Mouse (Mus musculus) left cerebral cortex, adult 2 months (tissue): Measurements from ENCODE around the gene Gm10134. TPM values are rescaled to one million over a fixed set of nuclear protein-coding genes. Genes with fewer than 3 reads are reported as not detected.

Experiments
- DNase-seq, 2 experiments: peaks; one replicate each; pipeline ENCODE4 v3.0.0; 2021 to 2022; ENCODE audit warnings: low spot score in 2 of 2, mixed read lengths in 1 of 2; ENCODE audit errors: extremely low spot score in 1 of 2
- H3K27ac ChIP-seq: fragments of 200-600 bp; 2 replicates; pipeline ENCODE4 v1.8.1; 2022
- H3K4me3 ChIP-seq: fragments of 200-600 bp; 2 replicates; pipeline ENCODE4 v1.8.1; 2022
- CTCF ChIP-seq: fragments of 200-600 bp; IDR thresholded peaks from 2 replicates; pipeline ENCODE4 v1.8.1; 2022; ENCODE audit warnings: antibody characterized with exemption, mild to moderate bottlenecking, moderate library complexity
- intact Hi-C: fragments of 180-260 bp; cut with DNase I; formaldehyde crosslinking; loops from one replicate; pipeline ENCODE4 v1.15.1; 2025
- total RNA-seq, 2 experiments: library from RNA; stranded (reverse); gene quantifications; 2 replicates each; pipeline ENCODE4 v1.2.3; 2021

Gm10134 gene
- total RNA-seq, 2 experiments from 2014 or later: 1.9 TPM; not detected in 1

GRCm38 (mm10) chr2:28546560-28546959 lies 40.7 kb downstream of the Gm10134 start:
- Histone ChIP-seq H3K27ac (no peak overlapping the region), H3K4me3 (no peak overlapping the region)
- no peak for TF ChIP-seq CTCF
- no peak for DNase-seq
- intact Hi-C loops: no loop called here

DNA sequence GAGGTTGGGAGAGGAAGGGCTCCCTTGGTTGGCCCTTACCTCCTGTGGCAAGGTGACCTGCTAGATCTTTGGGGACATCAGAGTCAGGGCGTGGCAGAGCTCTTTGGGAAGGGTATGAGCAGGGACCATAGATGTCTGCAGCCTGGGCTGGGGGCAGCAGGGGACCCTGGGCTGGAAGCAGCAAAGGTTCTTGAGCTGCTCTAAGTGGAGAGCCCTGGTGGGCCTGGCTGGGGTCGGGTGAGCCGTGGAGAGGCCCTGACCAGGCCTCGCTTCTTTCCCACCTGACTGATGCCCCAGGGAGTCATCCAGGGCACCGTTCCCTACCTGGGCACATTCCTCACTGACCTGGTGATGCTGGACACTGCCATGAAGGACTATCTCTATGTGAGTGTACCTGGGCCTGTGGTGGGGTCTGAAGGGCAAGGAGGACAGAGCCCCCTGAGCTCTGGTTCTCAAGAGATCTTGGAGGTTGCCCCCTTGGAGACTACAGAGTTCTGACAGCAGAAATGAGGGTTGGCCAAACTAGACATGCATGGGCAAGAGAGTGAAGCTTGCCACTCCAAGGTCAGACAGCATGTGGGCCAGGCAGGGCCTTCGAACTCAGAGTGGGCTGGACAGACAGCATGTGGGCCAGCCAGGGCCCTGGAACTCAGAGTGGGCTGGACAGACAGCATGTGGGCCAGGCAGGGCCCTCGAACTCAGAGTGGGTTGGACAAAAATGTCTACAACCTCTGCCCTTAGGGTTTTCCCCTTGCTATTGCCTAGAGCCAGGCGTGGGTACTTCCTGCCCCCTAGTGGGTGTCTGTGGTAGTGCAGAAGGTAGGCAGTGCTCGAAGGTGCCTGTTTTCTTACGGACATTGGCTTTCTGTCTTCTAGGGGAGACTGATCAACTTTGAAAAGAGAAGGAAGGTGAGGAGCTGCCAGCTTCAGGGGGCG lies 41.6 kb downstream of the Gm10134 start:
- H3K4me3 ChIP-seq: no peak overlapping the region
- peak; percentile 86 for TF ChIP-seq CTCF
- intact Hi-C loops: loop anchor here (1.0 kb wide), 2 partner anchors 30 to 33 kb away; no protein-coding TSS in a partner anchor
- H3K27ac ChIP-seq: no peak overlapping the region
- peak; percentile 80 to 83 for DNase-seq

DNA sequence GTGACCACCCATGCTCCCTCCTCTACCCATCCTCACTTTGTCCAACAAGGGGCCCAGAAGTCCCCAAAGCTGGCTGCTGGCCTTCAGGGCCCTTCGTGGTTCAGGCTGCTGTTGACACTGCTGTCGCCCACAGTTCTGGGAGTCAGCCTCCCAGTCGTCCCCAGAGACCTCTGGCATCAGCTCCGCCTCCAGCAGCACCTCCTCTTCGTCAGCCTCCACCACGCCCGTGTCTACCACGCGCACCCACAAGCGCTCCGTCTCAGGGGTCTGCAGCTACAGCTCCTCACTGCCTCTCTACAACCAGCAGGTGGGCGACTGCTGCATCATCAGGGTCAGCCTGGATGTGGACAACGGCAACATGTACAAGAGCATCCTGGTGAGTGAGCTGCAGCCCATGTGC lies 43.3 kb downstream of the Gm10134 start:
- TF ChIP-seq CTCF: no peak
- intact Hi-C loops: no loop called here
- DNase-seq: no peak
- no peak overlapping the region for H3K27ac ChIP-seq
- no peak overlapping the region for H3K4me3 ChIP-seq

- intact Hi-C loops: no loop called here
- H3K27ac ChIP-seq: no peak overlapping the region
- DNase-seq: no peak
- no peak overlapping the region for H3K4me3 ChIP-seq
- TF ChIP-seq CTCF: no peak
These were observed 46.4 kb downstream of the Gm10134 start for GRCm38 (mm10) chr2:28552301-28552700.

Other genes starting within 250 kb of the Gm10134 start
- 10 to 100 TPM; 27.9 TPM for gene Ppp1r26, start 59.3 kb upstream of the Gm10134 start, total RNA-seq
- 1 to 10 TPM; 4.2 TPM for gene 1700007K13Rik, start 39.8 kb upstream of the Gm10134 start, total RNA-seq
- gene Mrps2, start 38.0 kb upstream of the Gm10134 start, total RNA-seq: 10 to 100 TPM; 36.1 to 36.8 TPM
- 1 to 10 TPM; 1.8 to 2.9 TPM for gene Gbgt1, start 9.2 kb upstream of the Gm10134 start, total RNA-seq
- gene Ralgds, start 7.0 kb downstream of the Gm10134 start, total RNA-seq: 10 to 100 TPM; 81.1 to 92.6 TPM
- not detected for gene Cel, start 57.3 kb downstream of the Gm10134 start, total RNA-seq
- 10 to 100 TPM; 18.3 TPM for gene Gtf3c5, start 77.7 kb downstream of the Gm10134 start, total RNA-seq
- gene Gfi1b, start 115.9 kb downstream of the Gm10134 start, total RNA-seq: not detected
- gene Tsc1, start 135.1 kb downstream of the Gm10134 start, total RNA-seq: 10 to 100 TPM; 53.8 to 57.2 TPM
- gene Spaca9, start 193.6 kb downstream of the Gm10134 start, total RNA-seq: not detected
- 1 to 10 TPM; 1.1 to 1.7 TPM for gene Ak8, start 194.1 kb downstream of the Gm10134 start, total RNA-seq